Mouse (Mus musculus) retina, postnatal 1 day (tissue): ENCODE measurements around the gene Get4.

Source experiments
- DNase-seq: peaks from one replicate; pipeline ENCODE4 v3.0.0-alpha.2; 2012

Gene Get4

GRCm38 (mm10) chr5:139252081-139252909, at the start of gene Get4:
Get4 (plus strand) TSS chr5:139252324.
- peak; percentile 100 for DNase-seq

- DNase-seq = no peak
These were observed 48.8 kb upstream of the Get4 start for GRCm38 (mm10) chr5:139203312-139203711.

GRCm38 (mm10) chr5:139206081-139206480, 46.0 kb upstream of the Get4 start:
- DNase-seq = no peak

- DNase-seq = no peak
These were observed 45.6 kb upstream of the Get4 start for GRCm38 (mm10) chr5:139206525-139206924.

- no peak for DNase-seq
These were observed 43.9 kb upstream of the Get4 start for GRCm38 (mm10) chr5:139208183-139208582.

DNA sequence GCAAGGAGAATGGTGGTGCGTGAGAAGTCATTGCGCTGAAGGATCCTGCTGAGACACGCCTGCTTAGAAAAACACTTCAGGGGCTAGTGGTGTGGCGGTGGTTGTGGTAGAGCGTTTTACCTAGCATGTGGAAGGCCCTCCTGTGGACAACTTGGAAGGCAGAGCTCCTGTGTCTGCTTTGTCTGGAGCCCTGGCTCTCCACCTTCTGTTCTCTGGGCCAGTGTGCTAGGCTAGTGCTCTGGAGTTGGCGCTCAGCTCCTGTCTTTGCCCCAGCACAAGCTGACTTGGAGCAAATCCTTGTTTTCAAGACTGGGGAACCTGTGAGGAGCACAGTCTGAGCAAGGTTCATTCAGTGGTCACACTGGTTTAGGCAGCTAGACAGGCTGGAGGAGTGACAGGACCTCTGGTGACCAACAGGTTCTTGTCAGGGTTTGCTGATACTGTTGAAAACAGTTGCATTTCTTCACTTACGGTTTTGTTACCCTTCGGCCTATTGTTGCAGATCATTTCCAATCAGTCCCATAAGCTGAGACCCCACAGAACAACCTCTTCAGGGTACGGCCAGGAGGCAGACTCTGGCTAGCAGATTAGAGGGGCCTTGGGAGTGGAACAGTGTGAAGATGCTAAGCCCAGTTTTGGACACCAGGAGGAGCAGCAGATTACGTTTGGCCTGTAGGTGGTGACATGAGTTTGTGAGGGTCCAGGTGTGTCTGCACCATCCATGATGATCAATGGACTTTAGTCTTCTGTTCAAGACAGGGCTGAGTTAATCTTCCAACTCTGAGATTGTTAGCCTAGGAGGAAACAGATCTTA, 43.0 kb upstream of the Get4 start:
- DNase-seq = no peak

GRCm38 (mm10) chr5:139209685-139210026, 42.5 kb upstream of the Get4 start:
- no peak for DNase-seq

DNA sequence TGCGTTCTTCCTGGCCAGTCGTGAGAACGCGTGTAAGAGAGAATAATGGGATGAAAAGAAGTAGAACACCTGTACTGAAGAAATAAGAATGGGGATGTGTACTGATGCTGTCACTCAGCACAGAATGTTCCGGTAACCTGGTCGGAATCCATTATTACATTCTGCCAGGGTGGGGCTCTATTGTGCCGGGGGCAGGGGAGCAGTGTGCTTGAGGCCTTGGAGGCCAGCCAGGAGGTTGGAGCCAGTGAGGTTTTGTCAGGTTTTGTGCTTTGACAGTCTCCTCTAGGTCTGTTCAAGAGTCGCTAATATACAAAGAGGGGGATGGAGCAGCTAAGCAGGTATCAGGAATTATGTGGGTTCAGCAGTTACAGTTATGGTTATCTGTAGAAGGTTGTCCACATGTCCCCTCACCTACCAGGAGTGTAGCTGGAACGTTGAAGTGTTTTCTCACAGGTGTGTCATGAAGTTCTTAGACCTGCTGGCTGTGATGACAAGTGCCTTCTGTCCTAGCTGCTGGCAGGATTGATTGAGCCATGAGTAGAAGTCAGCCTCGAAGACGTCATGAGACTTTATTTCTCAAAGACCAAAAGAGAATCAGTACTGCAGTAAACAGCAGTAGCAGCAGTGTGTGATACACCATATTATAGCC, 40.3 kb upstream of the Get4 start:
- DNase-seq = no peak

GRCm38 (mm10) chr5:139214298-139214697, 37.8 kb upstream of the Get4 start:
- DNase-seq = no peak

DNA sequence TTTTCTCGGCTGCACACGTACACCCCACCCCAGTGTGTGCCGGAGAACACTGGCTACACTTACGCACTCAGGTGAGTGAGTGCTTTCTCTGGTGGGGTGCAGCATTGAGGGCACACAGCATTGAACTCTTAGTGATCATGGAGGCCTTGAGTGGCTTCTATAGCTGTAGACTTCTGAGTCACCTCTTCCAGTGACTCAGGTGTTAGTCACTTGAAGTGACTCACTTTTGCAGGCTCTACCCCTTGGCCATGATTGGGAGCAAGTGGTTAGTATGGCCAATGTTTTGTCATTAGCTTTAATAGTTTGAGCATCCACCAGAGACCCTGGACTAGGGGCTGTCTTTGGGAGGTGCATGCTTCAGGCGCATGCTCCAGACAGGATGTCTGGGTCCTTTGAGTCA, 36.9 kb upstream of the Get4 start:
- no peak for DNase-seq

DNA sequence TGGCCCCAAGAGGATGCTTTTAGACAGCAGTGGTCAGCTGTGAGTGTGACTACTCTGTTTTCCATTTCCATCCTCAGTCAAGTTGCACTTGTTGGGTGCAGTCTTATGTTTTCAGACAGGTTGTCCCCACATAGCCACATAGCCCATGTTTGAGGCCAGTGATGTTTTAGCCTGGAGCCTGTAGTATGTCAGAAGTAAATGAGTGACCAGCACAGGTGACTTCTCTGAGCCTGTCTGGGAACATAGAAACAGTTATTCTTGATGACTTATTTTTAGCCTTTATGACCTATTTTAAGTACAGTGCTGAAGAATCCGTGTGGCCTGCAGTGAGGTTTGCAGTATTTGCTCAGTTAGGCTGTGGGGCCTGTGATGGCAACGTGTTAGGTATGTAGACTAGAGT, 36.0 kb upstream of the Get4 start:
- no peak for DNase-seq

- no peak for DNase-seq
These were observed 35.4 kb upstream of the Get4 start for GRCm38 (mm10) chr5:139216774-139217173.

GRCm38 (mm10) chr5:139220006-139220515, 32.1 kb upstream of the Get4 start:
- no peak for DNase-seq

- DNase-seq = no peak
These were observed 31.5 kb upstream of the Get4 start for GRCm38 (mm10) chr5:139220610-139221009.

DNA sequence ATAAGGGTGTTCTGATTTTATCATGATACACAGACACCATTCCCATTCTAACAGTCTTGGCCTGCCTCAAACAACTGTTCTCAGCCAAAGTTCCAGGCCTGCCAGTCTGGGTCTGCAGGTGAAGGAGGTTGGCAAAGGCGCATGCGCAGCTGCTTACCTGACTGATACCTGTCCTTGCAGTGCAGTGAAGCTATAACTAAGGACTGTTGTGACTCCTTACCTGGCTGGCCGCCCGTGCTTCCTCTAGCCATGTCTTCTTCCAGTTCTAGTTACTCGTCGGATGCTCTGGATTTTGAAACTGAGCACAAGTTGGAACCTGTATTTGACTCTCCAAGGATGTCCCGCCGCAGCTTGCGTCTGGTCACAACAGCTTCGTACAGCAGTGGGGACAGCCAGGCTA, 28.8 kb upstream of the Get4 start:
- DNase-seq = no peak

- no peak for DNase-seq
These were observed 24.9 kb upstream of the Get4 start for GRCm38 (mm10) chr5:139227236-139227635.

- DNase-seq = no peak
These were observed 24.5 kb upstream of the Get4 start for GRCm38 (mm10) chr5:139227645-139228044.

- no peak for DNase-seq
These were observed 23.8 kb upstream of the Get4 start for GRCm38 (mm10) chr5:139228318-139228717.

DNA sequence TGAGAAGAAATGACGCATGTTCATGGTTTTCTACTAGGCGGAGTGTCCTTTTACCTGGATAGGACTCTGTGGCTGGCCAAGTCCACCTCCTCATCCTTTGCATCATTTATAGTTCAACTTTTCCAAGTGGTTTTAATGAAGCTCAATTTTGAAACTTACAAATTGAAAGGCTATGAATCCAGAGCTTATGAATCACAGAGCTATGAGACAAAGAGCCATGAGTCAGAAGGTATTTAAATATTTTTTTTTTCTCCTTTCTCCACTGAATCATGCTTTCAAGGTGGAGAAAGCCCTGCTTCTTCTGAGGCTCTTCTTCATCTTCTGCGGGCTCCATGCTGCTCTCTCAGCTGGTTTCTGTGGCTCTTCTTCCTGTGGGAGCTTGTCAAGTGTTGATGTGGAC, 22.4 kb upstream of the Get4 start:
- DNase-seq = no peak

DNA sequence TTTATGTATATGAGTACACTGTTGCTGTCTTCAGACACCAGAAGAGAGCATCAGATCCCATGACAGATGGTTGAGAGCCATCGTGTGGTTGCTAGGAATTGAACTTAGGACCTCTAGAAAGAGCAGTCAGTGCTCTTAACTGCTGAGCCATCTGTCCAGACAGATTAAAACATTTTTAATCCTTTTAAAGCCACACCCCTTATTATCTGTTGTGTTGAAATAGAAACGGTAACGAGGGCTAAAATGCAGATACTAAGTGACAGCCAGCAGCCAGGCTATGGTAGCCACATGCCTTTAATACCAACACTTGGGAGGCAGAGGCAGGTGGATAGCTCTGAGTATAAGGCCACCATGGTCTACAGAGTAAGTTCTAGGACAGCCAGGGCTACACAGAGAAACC, 20.0 kb upstream of the Get4 start:
- DNase-seq = peak; percentile 69

- DNase-seq = no peak
These were observed 17.7 kb upstream of the Get4 start for GRCm38 (mm10) chr5:139234423-139234822.

DNA sequence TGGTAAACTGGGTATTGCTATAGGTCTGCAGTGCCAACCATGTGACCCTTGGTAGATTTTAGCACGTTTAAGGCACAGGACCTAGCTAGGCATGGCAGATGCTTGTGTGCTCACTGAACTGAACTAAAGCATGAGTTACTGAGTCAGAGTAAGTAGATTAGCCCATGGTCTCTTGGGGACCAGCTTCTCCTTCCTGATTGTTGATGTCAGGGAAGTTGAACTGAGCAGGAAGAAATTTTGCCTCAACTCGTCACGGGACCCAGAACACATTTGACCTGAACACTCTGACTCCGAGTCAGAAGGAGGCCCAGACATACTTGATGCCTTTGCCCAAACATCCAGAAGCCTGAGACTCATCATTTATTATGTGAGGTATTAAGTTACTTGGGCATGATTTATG, 14.7 kb upstream of the Get4 start:
- no peak for DNase-seq

- DNase-seq = no peak
These were observed 10.9 kb upstream of the Get4 start for GRCm38 (mm10) chr5:139241022-139241761.
